Mouse (Mus musculus): ENCODE data around the gene H6pd. TPM values are rescaled to one million over a fixed set of nuclear protein-coding genes. Genes with fewer than 3 reads are reported as not detected.

H6pd gene
- polyA plus RNA-seq, 2 experiments: 13.3 to 22.6 TPM

DNA sequence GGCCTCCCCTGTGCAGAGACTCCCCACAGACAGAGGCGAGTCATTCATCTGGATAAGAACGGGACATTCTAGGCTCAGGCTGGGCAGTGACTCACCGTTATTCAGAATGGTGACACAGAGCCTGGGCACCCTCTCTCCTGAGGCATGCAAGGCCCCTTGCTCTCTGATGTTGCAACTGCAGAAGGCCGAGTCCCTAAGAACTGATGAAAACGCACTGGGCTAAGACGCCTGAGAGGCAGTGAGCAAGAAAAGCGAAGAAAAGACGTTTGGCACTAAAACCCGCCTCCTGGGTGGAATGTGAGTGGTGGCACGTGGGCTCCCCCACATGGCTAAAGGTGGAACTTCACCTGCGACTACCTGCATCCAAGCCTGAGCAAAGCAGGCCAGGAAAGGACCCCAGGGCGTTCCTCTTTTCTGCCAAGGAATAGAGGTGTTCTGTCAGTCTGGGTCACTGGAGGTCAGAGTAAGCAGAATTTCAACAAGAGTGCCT lies 29.0 kb downstream of the H6pd start:
- peaks cover 26% of the 10 kb centered on the region for H3K36me3 ChIP-seq (ENCODE audit: control insufficient read depth, insufficient read depth, low read length)
- peak; percentile 62 for ATAC-seq (ENCODE audit: low FRiP score, low read depth)
- no peak overlapping the region for H3K9ac ChIP-seq (ENCODE audit: low read depth, low read length, severe bottlenecking)
- 6% methylated on average over 12 of the region's 12 CpGs for WGBS
- peak overlapping the region; percentile 33 for H3K4me2 ChIP-seq (replicated peaks; ENCODE audit: low read depth, low read length, severe bottlenecking)
- no peaks in the 10 kb centered on the region for H3K27me3 ChIP-seq (ENCODE audit: control insufficient read depth, insufficient read depth, low read length)
- no peak for TF ChIP-seq POLR2A (IDR thresholded peaks at IDR 0.05; ENCODE audit: borderline replicate concordance, extremely low read depth, insufficient read depth, insufficient read length)
- H3K4me3 ChIP-seq (replicated peaks; ENCODE audit: low read length): no peak overlapping the region
- no peak overlapping the region for H3K27ac ChIP-seq (replicated peaks; ENCODE audit: low read depth, low read length)
- no peaks in the 10 kb centered on the region for H3K9me3 ChIP-seq (ENCODE audit: control insufficient read depth, low read length)
- peaks cover 13% of the 10 kb centered on the region for H3K4me1 ChIP-seq (ENCODE audit: control insufficient read depth, insufficient read depth, low read length)
- DNase-seq (ENCODE audit: low spot score): peak; percentile 84

- no peak for ATAC-seq (ENCODE audit: low FRiP score, low read depth)
- no peaks in the 10 kb centered on the region for H3K9me3 ChIP-seq (ENCODE audit: control insufficient read depth, low read length)
- no peak overlapping the region for H3K4me3 ChIP-seq (replicated peaks; ENCODE audit: low read length)
- H3K36me3 ChIP-seq (ENCODE audit: control insufficient read depth, insufficient read depth, low read length): peaks cover 25% of the 10 kb centered on the region
- H3K27me3 ChIP-seq (ENCODE audit: control insufficient read depth, insufficient read depth, low read length): no peaks in the 10 kb centered on the region
- no peak for TF ChIP-seq POLR2A (IDR thresholded peaks at IDR 0.05; ENCODE audit: borderline replicate concordance, extremely low read depth, insufficient read depth, insufficient read length)
- H3K9ac ChIP-seq (ENCODE audit: low read depth, low read length, severe bottlenecking): no peak overlapping the region
- WGBS: 76% methylated on average over 2 of the region's 2 CpGs
- H3K4me1 ChIP-seq (ENCODE audit: control insufficient read depth, insufficient read depth, low read length): peaks cover 13% of the 10 kb centered on the region
- no peak for DNase-seq (ENCODE audit: low spot score)
- no peak overlapping the region for H3K27ac ChIP-seq (replicated peaks; ENCODE audit: low read depth, low read length)
- H3K4me2 ChIP-seq (replicated peaks; ENCODE audit: low read depth, low read length, severe bottlenecking): no peak overlapping the region
Observed at GRCm38 (mm10) chr4:149978820-149979219, 30.0 kb downstream of the H6pd start.

GRCm38 (mm10) chr4:149977801-149978544 lies 30.9 kb downstream of the H6pd start:
- WGBS: 52% methylated on average over 17 of the region's 17 CpGs
- Histone ChIP-seq H3K27me3 (ENCODE audit: control insufficient read depth, insufficient read depth, low read length) (no peaks in the 10 kb centered on the region), H3K36me3 (ENCODE audit: control insufficient read depth, insufficient read depth, low read length) (peaks cover 16% of the 10 kb centered on the region; the same call in 1 of the 2 replicates), H3K4me2 (replicated peaks; ENCODE audit: low read depth, low read length, severe bottlenecking) (no peak overlapping the region), H3K27ac (replicated peaks; ENCODE audit: low read depth, low read length) (0 out of 2 replicates have a peak overlapping the region, but pooled peaks have one; percentile 26), H3K9me3 (ENCODE audit: control insufficient read depth, low read length) (no peaks in the 10 kb centered on the region), H3K4me1 (ENCODE audit: control insufficient read depth, insufficient read depth, low read length) (peaks cover 13% of the 10 kb centered on the region), H3K9ac (ENCODE audit: low read depth, low read length, severe bottlenecking) (peak overlapping the region; percentile 25; the same call in 1 of the 2 replicates), H3K4me3 (replicated peaks; ENCODE audit: low read length) (no peak overlapping the region)
- ATAC-seq (ENCODE audit: low FRiP score, low read depth) (0 out of 2 replicates have a peak, but pooled peaks have one; percentile 24), DNase-seq (ENCODE audit: low spot score) (peak; percentile 80)
- TF ChIP-seq POLR2A (IDR thresholded peaks at IDR 0.05; ENCODE audit: borderline replicate concordance, extremely low read depth, insufficient read depth, insufficient read length): no peak

GRCm38 (mm10) chr4:149977181-149977580 lies 31.6 kb downstream of the H6pd start:
- no peak overlapping the region for H3K27ac ChIP-seq (replicated peaks; ENCODE audit: low read depth, low read length)
- no peak overlapping the region for H3K9ac ChIP-seq (ENCODE audit: low read depth, low read length, severe bottlenecking)
- H3K9me3 ChIP-seq (ENCODE audit: control insufficient read depth, low read length): no peaks in the 10 kb centered on the region
- DNase-seq (ENCODE audit: low spot score): no peak
- peaks cover 13% of the 10 kb centered on the region for H3K4me1 ChIP-seq (ENCODE audit: control insufficient read depth, insufficient read depth, low read length)
- no peak overlapping the region for H3K4me2 ChIP-seq (replicated peaks; ENCODE audit: low read depth, low read length, severe bottlenecking)
- H3K27me3 ChIP-seq (ENCODE audit: control insufficient read depth, insufficient read depth, low read length): no peaks in the 10 kb centered on the region
- no peak overlapping the region for H3K4me3 ChIP-seq (replicated peaks; ENCODE audit: low read length)
- ATAC-seq (ENCODE audit: low FRiP score, low read depth): no peak
- no peak for TF ChIP-seq POLR2A (IDR thresholded peaks at IDR 0.05; ENCODE audit: borderline replicate concordance, extremely low read depth, insufficient read depth, insufficient read length)
- 55% methylated on average over 6 of the region's 6 CpGs for WGBS
- H3K36me3 ChIP-seq (ENCODE audit: control insufficient read depth, insufficient read depth, low read length): peaks cover 12% of the 10 kb centered on the region; the same call in 1 of the 2 replicates

DNA sequence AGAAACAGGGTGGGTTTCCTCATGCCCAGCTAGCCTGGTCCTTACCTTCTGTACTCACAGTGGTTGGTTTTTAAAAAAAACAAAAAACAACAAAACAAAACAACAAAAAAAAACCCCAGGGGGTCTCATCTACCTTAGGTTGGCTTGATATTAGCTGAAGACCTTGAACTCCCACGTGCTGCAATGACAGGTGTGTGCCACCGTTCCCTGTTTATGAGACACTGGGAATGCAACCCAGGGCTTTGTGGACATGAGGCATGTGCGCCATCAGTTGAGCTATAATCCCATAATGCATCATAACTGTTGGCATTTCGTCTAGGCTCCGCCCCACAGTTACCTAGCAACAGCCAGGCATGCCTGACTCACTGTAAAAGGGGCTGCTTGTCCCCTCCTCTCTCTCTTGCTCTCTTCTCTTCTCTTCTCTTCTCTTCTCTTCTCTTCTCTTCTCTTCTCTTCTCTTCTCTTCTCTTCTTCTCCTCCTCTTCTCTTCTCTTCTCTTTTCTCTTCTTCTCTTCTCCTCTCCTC lies 33.0 kb downstream of the H6pd start:
- WGBS: 77% methylated on average over 5 of the region's 5 CpGs

More for the DNA sequence above, 33.0 kb downstream of the H6pd start:
- no peak for TF ChIP-seq POLR2A (IDR thresholded peaks at IDR 0.05; ENCODE audit: borderline replicate concordance, extremely low read depth, insufficient read depth, insufficient read length)
- H3K4me3 ChIP-seq (replicated peaks; ENCODE audit: low read length): no peak overlapping the region
- no peak for ATAC-seq (ENCODE audit: low FRiP score, low read depth)
- peaks cover 13% of the 10 kb centered on the region for H3K4me1 ChIP-seq (ENCODE audit: control insufficient read depth, insufficient read depth, low read length)
- H3K27me3 ChIP-seq (ENCODE audit: control insufficient read depth, insufficient read depth, low read length): no peaks in the 10 kb centered on the region
- no peak for DNase-seq (ENCODE audit: low spot score)
- H3K4me2 ChIP-seq (replicated peaks; ENCODE audit: low read depth, low read length, severe bottlenecking): no peak overlapping the region
- no peak overlapping the region for H3K27ac ChIP-seq (replicated peaks; ENCODE audit: low read depth, low read length)
- H3K9ac ChIP-seq (ENCODE audit: low read depth, low read length, severe bottlenecking): no peak overlapping the region
- H3K36me3 ChIP-seq (ENCODE audit: control insufficient read depth, insufficient read depth, low read length): no peaks in the 10 kb centered on the region
- H3K9me3 ChIP-seq (ENCODE audit: control insufficient read depth, low read length): no peaks in the 10 kb centered on the region

Data from limb, embryonic 14.5 days (tissue).